Mouse (Mus musculus): Measurements from ENCODE around the gene March1. TPM values are rescaled to one million over a fixed set of nuclear protein-coding genes. Genes with fewer than 3 reads are reported as not detected.

Gene March1
- total and polyA plus RNA-seq, 2 experiments from 2014 or later = 50.4 to 52.5 TPM

GRCm38 (mm10) chr8:66450691-66451090 is 833.0 kb downstream of the March1 start:
- H3K36me3 ChIP-seq (ENCODE audit: insufficient read depth, low read length) = no peaks in the 10 kb centered on the region
- H3K4me3 ChIP-seq (ENCODE audit: low read depth, low read length) = no peak overlapping the region
- H3K4me2 ChIP-seq (ENCODE audit: low read depth, low read length, poor library complexity, severe bottlenecking) = no peak overlapping the region
- H3K27ac ChIP-seq (ENCODE audit: low read depth, low read length) = no peak overlapping the region
- H3K27me3 ChIP-seq (ENCODE audit: insufficient read depth, low read length) = no peaks in the 10 kb centered on the region
- H3K4me1 ChIP-seq (ENCODE audit: insufficient read depth, low read length) = no peaks in the 10 kb centered on the region
- H3K9ac ChIP-seq (replicated peaks; ENCODE audit: low read length, poor library complexity, severe bottlenecking) = no peak overlapping the region
- peak; percentile 79 for TF ChIP-seq CTCF (IDR thresholded peaks at IDR 0.05)
- 17% methylated on average over 5 of the region's 5 CpGs for WGBS
- ATAC-seq (ENCODE audit: low FRiP score) (no peak), DNase-seq (ENCODE audit: low spot score) (no peak)
- no peaks in the 10 kb centered on the region for H3K9me3 ChIP-seq (ENCODE audit: low read length)

DNA sequence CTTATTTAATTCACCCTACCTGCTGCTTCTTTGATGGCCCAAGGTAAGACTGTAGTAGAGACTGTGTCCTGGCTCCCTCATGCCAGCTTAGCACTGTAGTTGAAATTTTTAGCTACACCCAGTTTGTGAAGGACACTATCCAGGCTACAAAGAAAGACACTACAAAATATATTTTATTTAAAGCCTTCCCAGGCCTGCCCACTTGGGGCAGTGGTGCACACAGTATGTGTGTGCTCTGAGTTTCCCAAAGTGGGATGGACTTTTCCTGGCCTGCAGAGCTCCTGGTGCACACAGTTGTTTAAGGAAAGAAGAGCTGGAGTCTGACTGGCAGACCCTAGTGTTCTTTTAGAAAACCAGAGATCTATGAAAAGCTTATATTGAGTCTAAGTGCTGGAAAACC is 839.4 kb downstream of the March1 start:
- Histone ChIP-seq H3K36me3 (ENCODE audit: insufficient read depth, low read length) (no peaks in the 10 kb centered on the region), H3K4me2 (ENCODE audit: low read depth, low read length, poor library complexity, severe bottlenecking) (no peak overlapping the region), H3K27ac (ENCODE audit: low read depth, low read length) (no peak overlapping the region), H3K4me3 (ENCODE audit: low read depth, low read length) (no peak overlapping the region), H3K9me3 (ENCODE audit: low read length) (no peaks in the 10 kb centered on the region), H3K27me3 (ENCODE audit: insufficient read depth, low read length) (no peaks in the 10 kb centered on the region), H3K4me1 (ENCODE audit: insufficient read depth, low read length) (no peaks in the 10 kb centered on the region), H3K9ac (replicated peaks; ENCODE audit: low read length, poor library complexity, severe bottlenecking) (no peak overlapping the region)
- peak; percentile 54 for TF ChIP-seq CTCF (IDR thresholded peaks at IDR 0.05)
- ATAC-seq (ENCODE audit: low FRiP score) (no peak), DNase-seq (ENCODE audit: low spot score) (no peak)

GRCm38 (mm10) chr8:66469821-66470220 is 852.1 kb downstream of the March1 start:
- DNase-seq (ENCODE audit: low spot score) = no peak
- Histone ChIP-seq H3K36me3 (ENCODE audit: insufficient read depth, low read length) (no peaks in the 10 kb centered on the region), H3K9me3 (ENCODE audit: low read length) (no peaks in the 10 kb centered on the region), H3K9ac (replicated peaks; ENCODE audit: low read length, poor library complexity, severe bottlenecking) (no peak overlapping the region), H3K4me3 (ENCODE audit: low read depth, low read length) (no peak overlapping the region), H3K27me3 (ENCODE audit: insufficient read depth, low read length) (no peaks in the 10 kb centered on the region), H3K27ac (ENCODE audit: low read depth, low read length) (no peak overlapping the region), H3K4me2 (ENCODE audit: low read depth, low read length, poor library complexity, severe bottlenecking) (no peak overlapping the region), H3K4me1 (ENCODE audit: insufficient read depth, low read length) (no peaks in the 10 kb centered on the region)
- no peak for ATAC-seq (ENCODE audit: low FRiP score)
- no peak for TF ChIP-seq CTCF (IDR thresholded peaks at IDR 0.05)
- 90% methylated on average over 3 of the region's 3 CpGs for WGBS

- no peak overlapping the region for H3K4me3 ChIP-seq (ENCODE audit: low read depth, low read length)
- ATAC-seq (ENCODE audit: low FRiP score) = no peak
- peaks cover 48% of the 10 kb centered on the region for H3K36me3 ChIP-seq (ENCODE audit: insufficient read depth, low read length)
- H3K27ac ChIP-seq (ENCODE audit: low read depth, low read length) = no peak overlapping the region
- no peak overlapping the region for H3K9ac ChIP-seq (replicated peaks; ENCODE audit: low read length, poor library complexity, severe bottlenecking)
- no peak for DNase-seq (ENCODE audit: low spot score)
- no peak overlapping the region for H3K4me2 ChIP-seq (ENCODE audit: low read depth, low read length, poor library complexity, severe bottlenecking)
- no peaks in the 10 kb centered on the region for H3K27me3 ChIP-seq (ENCODE audit: insufficient read depth, low read length)
- H3K9me3 ChIP-seq (ENCODE audit: low read length) = no peaks in the 10 kb centered on the region
- no peaks in the 10 kb centered on the region for H3K4me1 ChIP-seq (ENCODE audit: insufficient read depth, low read length)
- TF ChIP-seq CTCF (IDR thresholded peaks at IDR 0.05) = no peak
- 95% methylated on average over 3 of the region's 3 CpGs for WGBS
Measured at GRCm38 (mm10) chr8:66476880-66477279, 859.2 kb downstream of the March1 start.

DNA sequence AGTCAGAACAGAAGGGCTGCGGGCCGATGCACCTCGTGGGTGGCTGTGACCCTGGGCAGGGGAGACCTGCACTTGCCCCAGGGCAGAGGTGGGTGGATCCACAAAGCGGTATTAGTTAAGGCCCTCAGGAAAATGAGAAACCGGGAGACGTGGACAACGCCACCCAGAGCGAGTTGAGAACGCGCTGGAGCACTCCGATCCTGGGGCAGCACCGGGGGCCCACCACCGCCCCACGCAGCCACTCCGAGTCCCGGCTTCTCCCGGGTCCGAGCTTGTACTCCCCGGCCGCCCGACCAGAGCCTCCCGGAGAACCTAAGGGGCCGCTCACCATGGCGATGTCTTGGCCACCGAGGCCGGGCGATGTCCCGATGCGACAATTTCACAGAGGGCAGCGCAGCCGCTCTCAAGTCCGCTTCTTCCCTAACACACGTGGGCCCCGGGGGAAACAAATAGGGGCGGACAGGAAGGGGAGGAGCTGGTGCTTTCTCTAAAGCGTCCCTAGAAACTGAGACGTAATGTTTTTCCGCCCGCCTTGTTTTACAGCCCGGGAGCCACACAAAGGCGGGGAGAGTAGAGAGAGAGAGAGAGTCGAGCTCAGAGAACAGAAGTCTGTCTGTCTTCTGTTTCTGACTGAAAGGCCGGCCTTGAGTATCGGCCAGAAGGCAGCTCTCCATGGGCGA is 868.5 kb downstream of the March1 start, which contains the start of gene Tma16:
Tma16 (minus strand) TSS at position 447 of the 680 bp plus-strand sequence.
- H3K4me1 ChIP-seq (ENCODE audit: insufficient read depth, low read length) = peaks cover 3% of the 10 kb centered on the region; the same call in 1 of the 2 replicates
- DNase-seq (ENCODE audit: low spot score) = peak; percentile 93
- H3K27me3 ChIP-seq (ENCODE audit: insufficient read depth, low read length) = no peaks in the 10 kb centered on the region; the same call in 1 of the 2 replicates
- peak within 1 kb of the TSS; percentile 99 for H3K4me3 ChIP-seq (ENCODE audit: low read depth, low read length)
- H3K36me3 ChIP-seq (ENCODE audit: insufficient read depth, low read length) = peaks cover 9% of the 10 kb centered on the region; the same call in 1 of the 2 replicates
- H3K9me3 ChIP-seq (ENCODE audit: low read length) = no peaks in the 10 kb centered on the region
- TF ChIP-seq CTCF (IDR thresholded peaks at IDR 0.05) = no peak; the same call in 1 of the 2 replicates
- under 1% methylated on average over 45 of the region's 45 CpGs for WGBS
- H3K27ac ChIP-seq (ENCODE audit: low read depth, low read length) = peak within 1 kb of the TSS; percentile 67; the same call in 1 of the 2 replicates
- H3K9ac ChIP-seq (replicated peaks; ENCODE audit: low read length, poor library complexity, severe bottlenecking) = peak within 1 kb of the TSS; percentile 77
- peak; percentile 95 for ATAC-seq (ENCODE audit: low FRiP score)
- peak within 1 kb of the TSS; percentile 80 for H3K4me2 ChIP-seq (ENCODE audit: low read depth, low read length, poor library complexity, severe bottlenecking)

DNA sequence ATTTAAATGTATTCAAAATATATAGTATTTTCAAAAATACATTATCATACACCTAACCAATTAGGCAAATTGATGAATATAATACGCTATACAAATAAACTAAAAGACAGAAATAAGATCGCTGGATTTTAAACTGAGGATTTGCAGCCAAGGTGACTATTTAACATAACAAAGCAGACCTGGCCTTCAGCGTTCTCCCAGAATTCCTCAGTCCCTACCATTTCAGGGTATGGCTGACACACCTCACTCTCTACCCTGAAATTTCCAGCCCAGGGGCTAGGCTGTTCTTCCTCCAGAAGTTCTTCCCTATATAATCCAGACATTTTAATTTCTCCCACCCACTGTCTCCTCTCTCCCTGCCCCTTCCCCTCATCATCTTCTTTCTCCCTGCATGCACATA is 870.9 kb downstream of the March1 start:
- no peaks in the 10 kb centered on the region; the same call in 1 of the 2 replicates for H3K27me3 ChIP-seq (ENCODE audit: insufficient read depth, low read length)
- TF ChIP-seq CTCF (IDR thresholded peaks at IDR 0.05) = no peak
- peaks cover 3% of the 10 kb centered on the region; the same call in 1 of the 2 replicates for H3K4me1 ChIP-seq (ENCODE audit: insufficient read depth, low read length)
- H3K4me3 ChIP-seq (ENCODE audit: low read depth, low read length) = no peak overlapping the region
- H3K36me3 ChIP-seq (ENCODE audit: insufficient read depth, low read length) = no peaks in the 10 kb centered on the region
- DNase-seq (ENCODE audit: low spot score) (no peak), ATAC-seq (ENCODE audit: low FRiP score) (no peak)
- H3K27ac ChIP-seq (ENCODE audit: low read depth, low read length) = no peak overlapping the region
- no peak overlapping the region for H3K4me2 ChIP-seq (ENCODE audit: low read depth, low read length, poor library complexity, severe bottlenecking)
- H3K9me3 ChIP-seq (ENCODE audit: low read length) = no peaks in the 10 kb centered on the region
- H3K9ac ChIP-seq (replicated peaks; ENCODE audit: low read length, poor library complexity, severe bottlenecking) = no peak overlapping the region
- WGBS = 44% methylated on average over 3 of the region's 3 CpGs
